Mouse (Mus musculus) CH12.LX (cell line): ENCODE measurements around the gene Rfx2.

Experiments used
- BHLHE40 ChIP-seq: IDR thresholded peaks from 2 replicates; pipeline ENCODE4 v1.6.1; 2011; ENCODE audit warnings: mild to moderate bottlenecking, low read depth, low read length, improper control_type of control experiment
- CTCF ChIP-seq, 2 experiments: IDR thresholded peaks in 1 of 2; conservative IDR thresholded peaks in 1 of 2; 2 replicates each; pipeline ENCODE4 v1.5.1; 2011 to 2012; ENCODE audit warnings: low read depth in 2 of 2, low read length in 2 of 2, improper control_type of control experiment in 1 of 2, inconsistent platforms in 1 of 2, mild to moderate bottlenecking in 1 of 2, moderate library complexity in 1 of 2
- JUND ChIP-seq: conservative IDR thresholded peaks from 2 replicates; pipeline ENCODE4 v1.6.1; 2011; ENCODE audit warnings: low read depth, low read length, improper control_type of control experiment
- MAX ChIP-seq: IDR thresholded peaks from 2 replicates; pipeline ENCODE4 v1.6.1; 2011; ENCODE audit warnings: low read length, improper control_type of control experiment
- MYC ChIP-seq: IDR thresholded peaks from 2 replicates; pipeline ENCODE4 v1.6.1; 2011; ENCODE audit warnings: low read depth, mild to moderate bottlenecking, improper control_type of control experiment, low read length
- POLR2A ChIP-seq: IDR thresholded peaks from 2 replicates; pipeline ENCODE4 v1.6.1; 2011; ENCODE audit warnings: low read depth, mild to moderate bottlenecking, improper control_type of control experiment, low read length

DNA sequence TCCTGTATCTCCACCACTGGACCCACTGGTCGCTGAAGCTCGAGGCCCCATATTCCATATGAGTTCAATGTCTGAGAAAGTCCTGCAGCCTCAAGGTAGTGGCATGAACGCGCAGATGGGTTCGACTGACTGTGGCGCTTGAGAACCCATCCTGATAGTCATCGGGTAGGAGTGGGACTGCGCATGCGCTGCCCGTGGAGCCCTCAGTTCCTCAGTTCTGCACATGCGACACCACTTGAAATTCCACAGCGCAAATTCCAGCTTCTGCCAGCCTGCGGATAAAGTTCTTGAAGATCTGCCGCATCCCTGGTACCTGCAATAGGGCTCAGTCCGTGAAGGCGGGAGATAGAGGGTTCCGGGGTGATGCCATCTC, 90.0 kb downstream of the Rfx2 start:
- TF ChIP-seq CTCF (conservative IDR thresholded peaks at IDR 0.05 in 1 of 2, IDR thresholded peaks at IDR 0.05 in 1 of 2; ENCODE audit: low read depth in 2 of 2, low read length in 2 of 2) (no peak), POLR2A (no peak), MAX (no peak), MYC (no peak), BHLHE40 (no peak), JUND (no peak)
